Comparison of ENCODE assay signal across 12 mouse cellular contexts in the genomic region with DNA sequence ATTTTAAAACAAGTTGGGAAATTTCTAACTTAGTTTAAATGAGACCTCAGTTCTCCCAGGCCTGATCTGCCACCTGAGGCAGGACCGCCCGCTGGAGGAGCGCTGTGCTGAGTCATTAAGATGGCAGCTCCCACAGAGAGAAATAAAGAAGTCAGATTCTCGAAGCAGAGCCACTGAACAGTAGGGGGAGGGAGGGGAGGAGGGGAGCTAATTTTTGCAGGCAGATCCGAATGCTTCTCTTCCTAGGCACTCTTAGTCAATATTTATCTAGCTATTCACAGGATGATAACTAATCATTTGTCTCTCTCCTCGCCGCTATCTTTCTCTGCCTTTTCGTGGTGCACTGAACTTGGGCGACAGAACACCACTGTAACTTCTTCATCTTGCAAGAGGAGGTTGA.
DNase-seq lines count a peak whose midpoint lies in the region; ATAC-seq and TF ChIP-seq lines count a peak whose summit lies in the region.
"Had no signal": no experiment of that assay in that cellular context is flagged by ENCODE, and none has a peak within 500 bp of the region (broad histone marks: within the 10 kb centered on the region; RNA-seq: fewer than 3 reads in every experiment).

No protein-coding gene starts in this region.

- H3K4me3 ChIP-seq in kidney, postnatal 0 days (replicated peaks; ENCODE audit: low read depth, low read length), result no peak overlapping the region
- H3K4me3 ChIP-seq in kidney, embryonic 14.5 days (ENCODE audit: low read length), result no peak overlapping the region
- H3K4me3 ChIP-seq in hindbrain, embryonic 16.5 days (ENCODE audit: low read length), result no peak overlapping the region
- H3K4me3 ChIP-seq: liver, embryonic 15.5 days had no signal

- peak; percentile 19 for DNase-seq in kidney, postnatal 0 days (ENCODE audit: low spot score)
- DNase-seq in brain, embryonic 14.5 days (ENCODE audit: low read depth), result peak; percentile 70
- DNase-seq in retina, embryonic 14.5 days (ENCODE audit: low spot score), result peak; percentile 69
- DNase-seq in cerebellum, postnatal 4 days (ENCODE audit: low spot score in 2 of 2), result no peak
- DNase-seq: adrenal gland, postnatal 25 days; cerebellum, adult 9-11 months; heart, postnatal 36 days had no signal

- no peak for TF ChIP-seq CTCF in kidney, postnatal 0 days (IDR thresholded peaks at IDR 0.05; ENCODE audit: low read depth)
- TF ChIP-seq CTCF in brain, embryonic 14.5 days (IDR thresholded peaks at IDR 0.05; ENCODE audit: borderline replicate concordance, extremely low read depth, insufficient read depth, insufficient read length), result no peak

- no peak overlapping the region for H3K4me2 ChIP-seq in kidney, postnatal 0 days (ENCODE audit: low read length)
- H3K4me2 ChIP-seq in kidney, embryonic 14.5 days (replicated peaks; ENCODE audit: low read depth, low read length), result no peak overlapping the region
- peak overlapping the region; percentile 25; the same call in 1 of the 2 replicates for H3K4me2 ChIP-seq in hindbrain, embryonic 16.5 days (ENCODE audit: low read length)
- H3K4me2 ChIP-seq: liver, embryonic 15.5 days had no signal

- 22% methylated on average over 9 of the region's 9 CpGs for WGBS in kidney, postnatal 0 days
- 18% methylated on average over 9 of the region's 9 CpGs for WGBS in kidney, embryonic 14.5 days
- 9% methylated on average over 9 of the region's 9 CpGs for whole genome bisulfite sequencing in hindbrain, embryonic 16.5 days

- H3K27ac ChIP-seq in kidney, postnatal 0 days, result no peak overlapping the region
- no peak overlapping the region for H3K27ac ChIP-seq in kidney, embryonic 14.5 days (ENCODE audit: low read depth, low read length)
- H3K27ac ChIP-seq in hindbrain, embryonic 16.5 days (ENCODE audit: low read depth, low read length), result no peak overlapping the region
- H3K27ac ChIP-seq: liver, embryonic 15.5 days had no signal

- H3K27me3 ChIP-seq in kidney, postnatal 0 days (ENCODE audit: insufficient read depth, low read length), result no peaks in the 10 kb centered on the region
- H3K27me3 ChIP-seq in kidney, embryonic 14.5 days (ENCODE audit: control insufficient read depth, insufficient read depth, low read length), result no peaks in the 10 kb centered on the region
- H3K27me3 ChIP-seq in hindbrain, embryonic 16.5 days (replicated peaks; ENCODE audit: control insufficient read depth, insufficient read depth, low read length), result no peaks in the 10 kb centered on the region
- H3K27me3 ChIP-seq: liver, embryonic 15.5 days had no signal

- TF ChIP-seq POLR2A in brain, embryonic 14.5 days (IDR thresholded peaks at IDR 0.05; ENCODE audit: borderline replicate concordance, extremely low read depth, insufficient read depth, insufficient read length, poor library complexity, severe bottlenecking), result no peak

- H3K9me3 ChIP-seq in kidney, postnatal 0 days (replicated peaks; ENCODE audit: low read length), result no peaks in the 10 kb centered on the region
- H3K9me3 ChIP-seq in kidney, embryonic 14.5 days (ENCODE audit: control insufficient read depth, low read length), result peaks cover 3% of the 10 kb centered on the region; the same call in 1 of the 2 replicates
- no peaks in the 10 kb centered on the region for H3K9me3 ChIP-seq in hindbrain, embryonic 16.5 days (ENCODE audit: control insufficient read depth, low read length)
- H3K9me3 ChIP-seq: liver, embryonic 15.5 days had no signal

- no peak for ATAC-seq in kidney, postnatal 0 days (replicated peaks; ENCODE audit: low FRiP score, low read depth)
- no peak for ATAC-seq in kidney, embryonic 14.5 days (ENCODE audit: low FRiP score, low TSS enrichment)
- ATAC-seq in hindbrain, embryonic 16.5 days, result peak; percentile 61
- ATAC-seq in megakaryocyte, adult 5-6 weeks (ENCODE audit: poor library complexity, severe bottlenecking), result no peak

- no peaks in the 10 kb centered on the region for H3K4me1 ChIP-seq in kidney, postnatal 0 days (replicated peaks; ENCODE audit: insufficient read depth, low read length)
- H3K4me1 ChIP-seq in kidney, embryonic 14.5 days (ENCODE audit: control insufficient read depth, insufficient read depth, low read length), result 0 out of 2 replicates have a peak, but pooled peaks cover 2% of the 10 kb centered on the region
- H3K4me1 ChIP-seq in hindbrain, embryonic 16.5 days (ENCODE audit: control insufficient read depth, insufficient read depth, low read depth, low read length), result peaks cover 2% of the 10 kb centered on the region; the same call in 1 of the 2 replicates
- H3K4me1 ChIP-seq: liver, embryonic 15.5 days had no signal

- H3K9ac ChIP-seq in kidney, postnatal 0 days (ENCODE audit: low read depth, low read length), result no peak overlapping the region
- H3K9ac ChIP-seq in kidney, embryonic 14.5 days (ENCODE audit: low read depth, low read length), result no peak overlapping the region
- no peak overlapping the region for H3K9ac ChIP-seq in hindbrain, embryonic 16.5 days (ENCODE audit: low read depth, low read length)
- H3K9ac ChIP-seq: liver, embryonic 15.5 days had no signal

- H3K36me3 ChIP-seq in kidney, postnatal 0 days (ENCODE audit: insufficient read depth, low read length), result no peaks in the 10 kb centered on the region
- H3K36me3 ChIP-seq in kidney, embryonic 14.5 days (ENCODE audit: control insufficient read depth, insufficient read depth, low read length), result no peaks in the 10 kb centered on the region
- H3K36me3 ChIP-seq in hindbrain, embryonic 16.5 days (ENCODE audit: control insufficient read depth, insufficient read depth, low read length), result no peaks in the 10 kb centered on the region
- H3K36me3 ChIP-seq: G1E; liver, embryonic 15.5 days had no signal

Comparison
In these comparisons a context has a peak if more than half of its experiments do, and no peak if none do; other contexts are left out.
1. DNase-seq: peak in kidney, postnatal 0 days (single experiment), brain, embryonic 14.5 days (single experiment) and retina, embryonic 14.5 days (single experiment); none in cerebellum, postnatal 4 days (0 of 2).